Mouse (Mus musculus) CD4-positive, CD25-positive, alpha-beta regulatory T cell, adult 2 months (primary cell): ENCODE measurements at regions not wholly inside any gene's neighbourhood (a gene's known extent, or its start where the extent isn't known, plus 50 kb on each side); places are given as distances from the start of the nearest gene placed in this dataset.

Source experiments
- DNase-seq: peaks from one replicate; pipeline ENCODE4 v3.0.0-alpha.2; 2012; ENCODE audit warnings: low read depth, low spot score

DNA sequence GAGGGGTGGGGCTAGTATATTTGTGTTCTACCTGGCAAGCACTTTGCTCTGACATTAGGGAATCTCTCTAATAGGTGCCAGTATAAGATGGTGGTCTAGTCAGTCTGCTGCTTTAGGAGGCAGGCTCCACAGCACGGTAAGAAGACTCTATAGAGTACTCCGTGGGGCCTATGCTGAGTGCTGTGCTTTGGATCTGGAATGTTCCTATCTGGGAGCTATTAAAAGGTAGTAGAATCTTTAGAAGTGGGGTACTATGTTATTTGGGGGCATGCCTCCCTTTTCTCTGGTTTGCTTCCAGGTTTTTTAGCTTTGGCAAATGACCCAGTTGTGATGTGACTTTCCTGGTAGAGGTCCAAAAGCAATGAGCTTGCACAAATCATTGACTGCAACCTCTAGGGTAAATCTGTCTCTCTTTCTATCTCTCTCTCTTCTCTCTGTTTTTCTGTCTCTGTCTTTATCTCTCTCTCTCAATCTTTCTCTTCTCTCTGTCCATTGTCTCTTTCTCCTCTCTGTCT, 208.6 kb upstream of the Camk1g start:
- no peak for DNase-seq

DNA sequence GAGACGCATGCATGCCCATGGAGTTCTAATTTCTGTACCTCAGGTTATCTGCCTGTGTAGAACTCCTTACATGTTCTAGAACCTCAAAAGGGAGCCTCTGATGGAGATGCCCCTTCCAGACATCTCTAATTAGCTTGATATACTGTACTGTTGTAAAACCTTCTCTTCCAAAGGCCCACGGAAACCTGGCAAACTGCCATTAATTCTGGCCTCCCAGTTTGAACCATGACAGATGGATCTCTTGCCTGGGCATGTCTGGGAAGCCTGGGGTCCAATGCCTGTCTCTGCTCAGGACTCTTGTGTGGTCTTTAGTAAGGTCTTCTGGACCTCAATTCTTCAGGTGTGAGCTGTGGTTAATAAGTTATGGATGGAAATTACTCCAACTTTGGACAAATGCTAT, 207.7 kb upstream of the Camk1g start:
- DNase-seq, result no peak

- peak; percentile 55 for DNase-seq
Measured at GRCm38 (mm10) chr1:193575986-193576713, 206.1 kb upstream of the Camk1g start.

- DNase-seq, result no peak
Measured at GRCm38 (mm10) chr1:193572827-193573226, 202.7 kb upstream of the Camk1g start.

DNA sequence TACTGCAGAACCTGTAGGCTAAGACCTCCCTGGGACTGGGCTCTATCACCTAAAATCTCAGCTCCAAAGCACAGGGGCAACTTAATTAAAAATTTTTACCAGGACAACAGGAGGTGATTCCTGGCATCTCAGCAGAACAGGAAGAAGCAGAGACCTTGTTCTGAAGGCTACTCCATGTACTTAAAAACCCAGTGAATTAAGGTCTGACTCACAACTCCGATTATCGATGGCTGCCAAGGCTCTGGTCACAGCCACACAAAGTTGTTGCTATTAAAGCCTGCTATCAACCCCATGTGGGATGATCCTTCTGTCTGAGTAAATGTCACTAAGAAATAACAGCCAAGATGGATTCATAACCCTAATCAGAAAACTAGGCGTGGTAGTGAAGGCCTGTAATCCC, 202.3 kb upstream of the Camk1g start:
- DNase-seq, result no peak

DNA sequence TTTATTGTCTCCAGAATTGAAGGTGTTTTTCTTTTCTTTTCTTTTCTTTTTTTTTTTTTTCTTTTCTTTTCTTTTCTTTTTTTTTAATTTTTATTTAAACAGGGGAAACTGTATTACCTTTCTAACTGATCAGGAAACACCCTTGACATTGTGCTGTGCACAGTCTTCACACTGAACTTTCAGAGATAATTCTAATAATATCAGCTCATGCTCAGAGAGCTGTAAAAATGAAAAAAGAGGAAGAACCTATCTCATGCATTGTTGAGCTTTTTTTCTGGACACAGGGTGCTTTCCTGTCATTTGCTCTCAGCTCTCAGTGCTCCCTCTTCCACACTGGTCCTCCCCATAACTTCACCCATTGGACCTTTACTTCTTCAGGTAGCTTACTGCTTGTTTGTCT, 201.0 kb upstream of the Camk1g start:
- DNase-seq, result no peak

GRCm38 (mm10) chr1:193568586-193569174, 198.6 kb upstream of the Camk1g start:
- no peak for DNase-seq

DNA sequence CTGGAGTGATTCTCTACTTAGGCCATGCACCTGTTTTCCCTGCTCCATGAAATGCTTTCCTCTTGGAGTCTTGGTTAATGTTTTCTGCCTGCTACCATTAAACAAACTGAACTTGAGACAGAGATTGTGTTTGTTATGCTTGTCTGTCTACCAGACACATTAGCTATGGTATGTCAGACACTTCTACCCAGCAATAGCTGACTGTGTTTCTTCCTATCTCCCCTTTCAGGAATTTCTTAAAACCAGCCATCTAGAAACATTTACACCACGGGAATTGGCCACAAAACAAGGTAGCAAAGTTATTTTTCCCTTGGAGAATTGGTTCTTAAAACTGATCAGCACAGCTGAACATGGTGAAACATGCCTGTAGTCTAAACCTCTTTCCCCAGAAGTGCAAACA, 197.1 kb upstream of the Camk1g start:
- no peak for DNase-seq

- no peak for DNase-seq
Measured at GRCm38 (mm10) chr1:193564225-193564624, 194.1 kb upstream of the Camk1g start.

DNA sequence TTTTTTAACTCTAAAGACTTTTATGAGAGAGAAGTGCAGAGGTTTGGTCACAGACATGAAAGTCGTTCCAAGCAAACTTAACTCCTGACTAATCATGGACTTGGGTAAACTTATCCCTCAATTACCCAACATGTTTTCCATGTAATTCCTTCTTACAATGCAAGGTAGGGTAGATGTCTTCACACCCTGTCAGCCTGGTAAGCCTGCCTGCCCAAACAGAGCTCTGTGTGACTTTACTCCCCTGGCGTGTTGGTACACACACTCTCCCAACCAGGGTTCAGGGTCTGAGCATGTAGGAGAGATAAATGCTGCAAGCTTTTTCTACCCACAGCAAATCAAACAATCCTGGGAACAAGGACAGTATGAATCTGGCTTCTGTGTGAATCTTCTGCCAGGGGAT, 192.1 kb upstream of the Camk1g start:
- DNase-seq, result no peak

DNA sequence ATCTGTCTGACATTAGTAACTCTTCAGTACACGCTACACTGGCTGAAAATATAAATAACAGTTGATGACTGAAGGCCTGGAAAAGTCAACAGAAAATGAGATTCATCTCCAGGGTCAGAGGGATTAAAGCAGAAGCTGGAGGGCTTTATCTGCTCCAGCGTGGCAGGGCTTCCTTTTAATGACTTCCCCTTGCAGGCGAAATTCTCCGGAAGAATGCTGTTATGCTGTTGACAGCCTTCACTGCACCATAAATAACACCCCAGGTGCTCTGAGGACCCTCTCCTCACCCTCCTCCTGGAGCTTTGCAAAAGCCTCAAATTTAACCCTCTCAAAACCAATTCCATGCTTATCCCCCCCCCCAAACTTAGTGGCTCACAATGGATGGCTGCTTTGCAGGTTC, 188.0 kb upstream of the Camk1g start:
- no peak for DNase-seq

DNA sequence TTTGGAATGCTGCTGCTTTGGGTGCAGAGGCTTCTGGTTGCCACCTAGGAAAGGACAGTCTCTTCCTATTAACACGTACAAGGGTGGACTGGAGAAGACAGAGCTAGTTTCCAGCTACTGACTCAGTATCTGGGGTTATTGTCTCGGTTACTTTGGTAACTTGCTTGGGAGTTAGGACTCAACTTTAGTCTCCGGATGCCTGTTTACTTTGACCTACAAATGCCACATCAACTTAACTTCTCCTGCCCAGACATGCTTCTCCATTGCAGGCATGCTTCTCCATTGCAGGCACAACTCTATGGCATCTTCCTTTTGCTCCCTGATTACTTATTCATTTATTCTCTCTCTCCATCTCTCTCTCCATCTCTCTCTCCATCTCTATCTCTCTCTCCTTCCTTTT, 184.6 kb upstream of the Camk1g start:
- no peak for DNase-seq

- DNase-seq, result no peak
Measured at GRCm38 (mm10) chr1:193552348-193552747, 182.2 kb upstream of the Camk1g start.

DNA sequence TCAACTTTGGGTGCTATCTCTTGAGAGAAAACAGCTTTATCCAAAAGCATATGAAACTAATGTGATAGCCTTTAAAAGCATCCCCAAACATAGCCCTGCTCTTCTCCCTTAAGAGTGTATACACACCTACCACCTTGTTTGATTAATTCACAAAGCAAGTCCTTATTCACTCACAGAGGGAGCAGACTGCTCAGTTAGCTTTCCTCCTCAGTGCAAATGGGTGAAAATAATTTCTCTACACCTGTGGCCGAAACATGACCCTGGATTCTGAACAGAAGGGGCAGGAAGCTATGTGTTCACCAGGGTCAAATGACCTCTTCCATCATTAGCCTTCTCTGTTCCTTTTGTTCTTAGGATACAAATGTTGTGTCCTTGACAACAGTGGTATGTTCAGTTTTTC, 181.2 kb upstream of the Camk1g start:
- no peak for DNase-seq

GRCm38 (mm10) chr1:193550761-193551160, 180.7 kb upstream of the Camk1g start:
- no peak for DNase-seq

DNA sequence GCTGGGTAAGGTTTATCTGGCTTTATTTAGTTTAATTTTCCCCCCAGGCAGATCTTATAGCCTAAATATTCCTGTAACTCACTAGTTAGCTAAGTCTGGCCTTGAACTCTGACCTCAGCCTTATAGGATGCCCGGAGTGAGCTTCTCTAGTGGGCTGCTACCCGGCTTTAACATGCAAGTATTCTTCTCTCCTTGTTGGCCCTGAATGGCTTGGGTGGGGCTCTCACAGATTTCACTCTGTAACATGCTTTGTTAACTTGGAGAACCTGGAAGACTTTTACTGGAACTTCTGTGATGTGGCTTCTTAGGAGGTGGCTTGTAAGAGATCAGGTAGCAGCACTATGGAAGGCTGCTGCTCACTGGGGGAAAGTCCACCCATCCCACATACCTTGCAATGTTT, 177.3 kb upstream of the Camk1g start:
- no peak for DNase-seq

DNA sequence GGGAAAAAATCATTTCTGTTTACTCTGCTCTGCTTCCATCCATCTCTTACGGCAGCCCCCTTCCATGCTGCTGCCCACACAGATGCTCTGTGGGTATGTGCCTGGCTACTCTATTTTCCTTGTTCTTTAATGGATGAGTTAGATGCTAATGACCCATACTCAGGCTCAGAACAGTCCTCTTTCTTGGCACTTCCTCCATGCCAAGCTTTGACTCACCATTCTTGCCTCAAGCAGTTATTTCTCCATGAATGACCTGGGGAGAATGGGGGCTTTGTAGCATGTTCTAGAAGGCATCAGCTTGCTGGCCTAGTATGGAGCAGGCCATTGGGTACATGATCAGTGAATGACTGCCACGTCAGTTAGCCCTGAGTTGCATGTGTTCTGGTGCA, 175.9 kb upstream of the Camk1g start:
- no peak for DNase-seq

DNA sequence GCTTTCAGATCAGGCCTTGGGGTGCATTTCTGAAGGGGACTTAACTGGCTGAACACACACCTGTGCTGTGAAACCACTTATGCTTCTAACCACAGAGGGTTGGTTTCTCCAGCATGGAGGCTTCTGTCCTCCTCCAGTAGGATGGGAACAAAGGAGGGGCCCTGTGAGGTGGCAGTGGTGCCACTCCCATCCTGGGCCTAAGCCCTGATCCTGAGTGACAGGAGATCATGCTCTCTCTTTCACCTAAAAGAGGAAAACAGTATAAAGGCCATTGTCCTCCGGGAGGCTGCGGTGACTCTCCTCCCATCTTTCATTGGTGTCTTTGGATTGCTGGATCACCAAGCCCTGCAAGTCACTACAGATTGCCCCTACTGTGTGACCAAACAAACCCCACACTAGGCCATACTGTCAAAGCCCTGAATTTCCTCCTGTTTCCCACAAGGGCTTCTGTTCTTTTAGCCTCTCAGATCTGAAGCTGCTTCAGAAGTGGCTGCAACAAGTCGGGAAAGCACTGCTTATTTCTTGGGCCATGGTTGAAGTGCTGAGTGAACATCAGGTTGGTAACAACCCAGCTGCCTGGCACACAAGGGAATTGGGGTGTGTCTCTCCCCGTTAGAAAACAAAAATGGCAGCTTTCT, 175.4 kb upstream of the Camk1g start:
- DNase-seq, result no peak

- DNase-seq, result no peak
Measured at GRCm38 (mm10) chr1:193544804-193545203, 174.7 kb upstream of the Camk1g start.

DNA sequence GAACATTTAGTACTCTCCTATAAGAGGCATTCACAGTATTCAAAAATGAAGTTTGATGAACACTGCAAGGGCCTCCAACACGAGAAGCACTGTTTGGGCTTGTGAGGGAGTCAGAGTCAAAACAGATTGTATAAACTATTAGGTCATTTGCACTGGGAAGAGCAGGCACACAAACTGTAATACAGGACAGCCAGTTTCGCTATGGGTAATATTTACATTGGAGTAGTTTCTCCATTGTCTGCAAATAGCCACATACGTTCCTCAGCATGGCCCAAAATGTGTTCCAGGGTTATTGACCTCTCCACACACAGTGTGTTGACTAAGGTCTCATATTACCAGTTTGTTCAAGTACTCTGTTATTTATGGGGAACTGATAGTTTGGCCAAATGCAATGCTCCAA, 173.7 kb upstream of the Camk1g start:
- DNase-seq, result no peak

- DNase-seq, result no peak
Measured at GRCm38 (mm10) chr1:193543284-193543683, 173.2 kb upstream of the Camk1g start.

- no peak for DNase-seq
Measured at GRCm38 (mm10) chr1:193541934-193542580, 172.0 kb upstream of the Camk1g start.
